Mouse (Mus musculus): ENCODE measurements at regions not wholly inside any gene's neighbourhood (a gene's known extent, or its start where the extent isn't known, plus 50 kb on each side); places are given as distances from the start of the nearest gene placed in this dataset.
A peak's percentile ranks its signal among the peaks of the same experiment; 100 is the strongest.

DNA sequence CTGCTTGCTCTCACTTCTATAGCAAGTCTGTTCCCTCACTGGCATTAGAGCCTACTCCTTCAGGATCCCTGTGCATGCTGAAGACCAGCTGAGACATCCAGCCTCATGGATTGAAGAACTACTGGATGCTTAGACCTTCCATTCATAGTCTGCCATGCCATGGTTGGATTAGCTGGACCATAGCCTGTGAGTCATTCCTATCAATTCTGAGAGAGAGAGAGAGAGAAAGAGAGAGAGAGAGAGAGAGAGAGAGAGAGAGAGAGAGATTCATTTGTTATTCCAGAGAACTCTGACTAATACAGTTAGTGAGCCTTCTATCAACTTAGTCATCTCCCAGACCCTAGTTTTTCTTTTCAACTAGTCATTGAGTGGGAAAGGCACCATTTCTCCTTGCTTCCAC is 99.0 kb upstream of the S1pr3 start:
- Histone ChIP-seq H3ac (ENCODE audit: control insufficient read depth, insufficient read length, low read depth) (no peak overlapping the region), H3K79me2 (ENCODE audit: control insufficient read depth, insufficient read depth) (no peaks in the 10 kb centered on the region), H3K79me3 (ENCODE audit: low read depth) (no peaks in the 10 kb centered on the region), H3K36me3 (ENCODE audit: control insufficient read depth, insufficient read depth) (no peaks in the 10 kb centered on the region), H3K27me3 (ENCODE audit: control insufficient read depth, insufficient read depth, insufficient read length) (no peaks in the 10 kb centered on the region), H3K4me3 (ENCODE audit: insufficient read depth, poor library complexity, severe bottlenecking) (no peak overlapping the region)
- TF ChIP-seq MYOG (IDR thresholded peaks at IDR 0.05; ENCODE audit: control insufficient read depth, extremely low read depth, insufficient read length) (no peak), FOSL1 (IDR thresholded peaks at IDR 0.05; ENCODE audit: insufficient read depth, low read length, poor library complexity, severe bottlenecking) (peak; percentile 19), CEBPB (IDR thresholded peaks at IDR 0.05; ENCODE audit: low read depth) (no peak), USF1 (IDR thresholded peaks at IDR 0.05; ENCODE audit: low read depth) (no peak), MYOD1 (IDR thresholded peaks at IDR 0.05; ENCODE audit: control insufficient read depth, insufficient read length, low read depth) (no peak), CTCF (IDR thresholded peaks at IDR 0.05; ENCODE audit: control insufficient read depth, insufficient read depth, insufficient read length) (no peak), MAX (IDR thresholded peaks at IDR 0.05) (no peak)

DNA sequence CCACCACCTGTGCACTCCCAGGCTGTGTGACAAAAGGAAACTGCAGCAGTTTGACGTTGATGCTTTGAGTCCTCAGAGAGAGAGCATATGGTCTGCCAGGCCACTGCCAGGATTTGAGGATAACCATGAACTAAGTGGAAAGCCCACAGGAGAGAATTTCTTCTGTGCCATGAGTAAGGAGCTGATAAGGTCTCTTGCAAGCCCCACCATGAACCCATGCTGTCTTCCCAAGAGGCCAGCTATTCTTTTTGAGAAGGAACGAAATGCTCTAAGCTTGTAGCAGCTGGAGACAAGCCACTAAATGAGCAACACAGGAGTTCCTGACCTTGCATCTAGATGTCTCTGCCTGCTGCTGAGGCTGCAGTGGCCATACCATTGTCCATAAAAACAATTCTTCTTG is 98.4 kb upstream of the S1pr3 start:
- TF ChIP-seq CEBPB (IDR thresholded peaks at IDR 0.05; ENCODE audit: low read depth) (no peak), FOSL1 (IDR thresholded peaks at IDR 0.05; ENCODE audit: insufficient read depth, low read length, poor library complexity, severe bottlenecking) (no peak), USF1 (IDR thresholded peaks at IDR 0.05; ENCODE audit: low read depth) (no peak), MYOD1 (IDR thresholded peaks at IDR 0.05; ENCODE audit: control insufficient read depth, insufficient read length, low read depth) (peak; percentile 38), MYOG (IDR thresholded peaks at IDR 0.05; ENCODE audit: control insufficient read depth, extremely low read depth, insufficient read length) (no peak), MAX (IDR thresholded peaks at IDR 0.05) (no peak), CTCF (IDR thresholded peaks at IDR 0.05; ENCODE audit: control insufficient read depth, insufficient read depth, insufficient read length) (no peak)
- Histone ChIP-seq H3K79me2 (ENCODE audit: control insufficient read depth, insufficient read depth) (no peaks in the 10 kb centered on the region), H3ac (ENCODE audit: control insufficient read depth, insufficient read length, low read depth) (no peak overlapping the region), H3K36me3 (ENCODE audit: control insufficient read depth, insufficient read depth) (no peaks in the 10 kb centered on the region), H3K27me3 (ENCODE audit: control insufficient read depth, insufficient read depth, insufficient read length) (no peaks in the 10 kb centered on the region), H3K79me3 (ENCODE audit: low read depth) (no peaks in the 10 kb centered on the region), H3K4me3 (ENCODE audit: insufficient read depth, poor library complexity, severe bottlenecking) (no peak overlapping the region)

DNA sequence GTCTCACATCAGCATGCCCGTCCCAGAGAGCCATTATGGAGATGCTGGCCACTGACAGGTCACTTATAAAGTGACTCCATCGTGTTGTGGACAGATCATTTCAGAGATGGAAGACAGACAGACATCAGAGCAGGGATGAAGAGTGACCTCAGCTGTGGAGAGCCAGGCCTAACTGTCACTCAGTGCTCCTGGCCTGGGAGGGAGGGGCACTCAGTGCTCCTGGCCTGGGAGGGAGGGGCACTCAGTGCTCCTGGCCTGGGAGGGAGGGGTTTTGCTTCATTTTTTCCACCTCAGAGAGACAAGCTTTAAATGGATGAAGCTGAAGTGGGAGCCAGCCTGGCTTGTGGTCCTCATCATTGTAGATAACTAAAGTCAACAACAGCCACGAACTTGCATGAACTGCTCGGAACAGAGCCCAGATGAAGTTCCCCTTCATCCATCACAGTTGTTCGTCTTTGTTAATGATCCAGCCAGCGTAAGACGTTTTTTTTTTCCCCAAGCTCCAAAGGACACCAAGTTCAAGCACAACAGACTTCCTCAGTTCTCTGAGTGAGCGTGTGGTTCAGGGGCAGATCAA is 96.7 kb upstream of the S1pr3 start:
- Histone ChIP-seq H3K27me3 (ENCODE audit: control insufficient read depth, insufficient read depth, insufficient read length) (no peaks in the 10 kb centered on the region), H3ac (ENCODE audit: control insufficient read depth, insufficient read length, low read depth) (no peak overlapping the region), H3K79me3 (ENCODE audit: low read depth) (no peaks in the 10 kb centered on the region), H3K4me3 (ENCODE audit: insufficient read depth, poor library complexity, severe bottlenecking) (no peak overlapping the region), H3K36me3 (ENCODE audit: control insufficient read depth, insufficient read depth) (no peaks in the 10 kb centered on the region), H3K79me2 (ENCODE audit: control insufficient read depth, insufficient read depth) (no peaks in the 10 kb centered on the region)
- TF ChIP-seq CTCF (IDR thresholded peaks at IDR 0.05; ENCODE audit: control insufficient read depth, insufficient read depth, insufficient read length) (no peak), CEBPB (IDR thresholded peaks at IDR 0.05; ENCODE audit: low read depth) (no peak), MYOD1 (IDR thresholded peaks at IDR 0.05; ENCODE audit: control insufficient read depth, insufficient read length, low read depth) (no peak), MYOG (IDR thresholded peaks at IDR 0.05; ENCODE audit: control insufficient read depth, extremely low read depth, insufficient read length) (no peak), USF1 (IDR thresholded peaks at IDR 0.05; ENCODE audit: low read depth) (no peak), MAX (IDR thresholded peaks at IDR 0.05) (no peak), FOSL1 (IDR thresholded peaks at IDR 0.05; ENCODE audit: insufficient read depth, low read length, poor library complexity, severe bottlenecking) (no peak)

GRCm38 (mm10) chr13:51313129-51313850 is 95.1 kb upstream of the S1pr3 start:
- peak; percentile 76 for TF ChIP-seq MYOD1 (IDR thresholded peaks at IDR 0.05; ENCODE audit: control insufficient read depth, insufficient read length, low read depth)
- TF ChIP-seq MAX (IDR thresholded peaks at IDR 0.05): no peak
- H3K4me3 ChIP-seq (ENCODE audit: insufficient read depth, poor library complexity, severe bottlenecking): no peak overlapping the region
- H3K79me3 ChIP-seq (ENCODE audit: low read depth): no peaks in the 10 kb centered on the region
- no peaks in the 10 kb centered on the region for H3K36me3 ChIP-seq (ENCODE audit: control insufficient read depth, insufficient read depth)
- H3K27me3 ChIP-seq (ENCODE audit: control insufficient read depth, insufficient read depth, insufficient read length): no peaks in the 10 kb centered on the region
- H3ac ChIP-seq (ENCODE audit: control insufficient read depth, insufficient read length, low read depth): no peak overlapping the region
- H3K79me2 ChIP-seq (ENCODE audit: control insufficient read depth, insufficient read depth): no peaks in the 10 kb centered on the region

DNA sequence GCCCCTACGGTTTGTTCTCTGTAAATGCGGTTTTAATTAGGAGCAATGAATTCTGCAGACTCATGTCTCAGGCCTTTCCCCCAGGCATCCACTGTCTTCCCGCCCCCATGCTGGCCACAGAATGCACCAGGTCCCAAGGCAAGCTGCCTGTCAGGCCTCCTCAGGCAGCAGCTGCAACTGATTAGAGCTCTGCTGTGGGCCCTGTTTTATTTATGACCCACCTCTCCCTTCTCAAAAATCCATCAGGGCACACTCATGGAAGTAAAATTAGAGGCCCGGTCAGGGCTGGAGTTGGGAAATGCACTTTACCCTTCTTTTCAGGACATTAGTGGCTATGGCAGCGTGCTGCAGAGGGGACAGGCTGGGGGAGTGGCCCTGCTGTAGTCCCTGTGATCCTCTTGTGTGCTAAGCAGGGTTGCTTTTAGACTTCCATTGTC is 93.9 kb upstream of the S1pr3 start:
- Histone ChIP-seq H3ac (ENCODE audit: control insufficient read depth, insufficient read length, low read depth) (peak overlapping the region; percentile 13), H3K79me2 (ENCODE audit: control insufficient read depth, insufficient read depth) (no peaks in the 10 kb centered on the region), H3K36me3 (ENCODE audit: control insufficient read depth, insufficient read depth) (no peaks in the 10 kb centered on the region), H3K4me3 (ENCODE audit: insufficient read depth, poor library complexity, severe bottlenecking) (no peak overlapping the region), H3K27me3 (ENCODE audit: control insufficient read depth, insufficient read depth, insufficient read length) (no peaks in the 10 kb centered on the region), H3K79me3 (ENCODE audit: low read depth) (no peaks in the 10 kb centered on the region)
- TF ChIP-seq MAX (IDR thresholded peaks at IDR 0.05): peak; percentile 84
- no peak for TF ChIP-seq USF1 (IDR thresholded peaks at IDR 0.05; ENCODE audit: low read depth)
- TF ChIP-seq MYOG (IDR thresholded peaks at IDR 0.05; ENCODE audit: control insufficient read depth, extremely low read depth, insufficient read length): no peak
- TF ChIP-seq MYOD1 (IDR thresholded peaks at IDR 0.05; ENCODE audit: control insufficient read depth, insufficient read length, low read depth): peak; percentile 97
- peak; percentile 49 for TF ChIP-seq CEBPB (IDR thresholded peaks at IDR 0.05; ENCODE audit: low read depth)
- TF ChIP-seq CTCF (IDR thresholded peaks at IDR 0.05; ENCODE audit: control insufficient read depth, insufficient read depth, insufficient read length): no peak
- no peak for TF ChIP-seq FOSL1 (IDR thresholded peaks at IDR 0.05; ENCODE audit: insufficient read depth, low read length, poor library complexity, severe bottlenecking)
